Mouse (Mus musculus): ENCODE measurements at regions not wholly inside any gene's neighbourhood (a gene's known extent, or its start where the extent isn't known, plus 50 kb on each side); places are given as distances from the start of the nearest gene placed in this dataset.

DNA sequence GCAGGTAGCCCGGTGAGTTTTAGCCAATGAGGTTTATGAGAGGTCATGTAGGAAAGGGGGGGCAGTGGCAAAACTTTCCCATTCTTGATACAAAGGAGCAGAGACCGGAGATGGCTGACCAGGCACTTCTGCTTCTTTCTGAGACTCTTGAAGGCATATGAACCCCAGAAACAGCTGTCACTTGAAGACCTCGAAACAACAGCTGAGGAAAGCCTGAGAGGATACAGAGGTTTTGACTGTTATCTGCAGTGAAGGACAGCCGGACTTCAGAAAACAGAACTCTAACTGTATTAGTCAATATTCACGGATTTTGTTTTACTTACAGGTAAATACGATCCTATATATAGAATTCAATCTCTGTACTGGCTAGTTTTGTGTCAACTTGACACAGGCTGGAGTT, 50.0 kb upstream of the Tiparp start:
- DNase-seq, result no peak

DNA sequence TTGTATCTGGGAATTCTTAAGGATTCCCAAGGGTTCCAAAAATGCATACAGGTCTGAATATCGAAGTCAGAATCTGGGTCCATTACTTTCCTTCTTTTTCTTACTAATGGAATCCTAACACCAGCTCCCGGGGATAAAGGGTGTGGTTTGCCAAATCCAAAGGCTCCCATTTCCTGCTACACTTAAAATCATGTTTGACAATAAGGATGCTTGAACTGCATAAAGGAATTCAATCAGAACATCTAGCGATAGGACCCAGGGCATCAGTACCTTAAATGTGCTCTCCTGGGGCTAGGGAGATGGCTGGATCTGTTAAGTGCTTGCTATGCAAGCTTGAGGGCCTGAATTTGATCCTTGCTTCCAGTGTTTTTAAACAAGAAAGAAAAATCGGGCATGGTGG, 51.1 kb upstream of the Tiparp start:
- DNase-seq, result no peak

DNA sequence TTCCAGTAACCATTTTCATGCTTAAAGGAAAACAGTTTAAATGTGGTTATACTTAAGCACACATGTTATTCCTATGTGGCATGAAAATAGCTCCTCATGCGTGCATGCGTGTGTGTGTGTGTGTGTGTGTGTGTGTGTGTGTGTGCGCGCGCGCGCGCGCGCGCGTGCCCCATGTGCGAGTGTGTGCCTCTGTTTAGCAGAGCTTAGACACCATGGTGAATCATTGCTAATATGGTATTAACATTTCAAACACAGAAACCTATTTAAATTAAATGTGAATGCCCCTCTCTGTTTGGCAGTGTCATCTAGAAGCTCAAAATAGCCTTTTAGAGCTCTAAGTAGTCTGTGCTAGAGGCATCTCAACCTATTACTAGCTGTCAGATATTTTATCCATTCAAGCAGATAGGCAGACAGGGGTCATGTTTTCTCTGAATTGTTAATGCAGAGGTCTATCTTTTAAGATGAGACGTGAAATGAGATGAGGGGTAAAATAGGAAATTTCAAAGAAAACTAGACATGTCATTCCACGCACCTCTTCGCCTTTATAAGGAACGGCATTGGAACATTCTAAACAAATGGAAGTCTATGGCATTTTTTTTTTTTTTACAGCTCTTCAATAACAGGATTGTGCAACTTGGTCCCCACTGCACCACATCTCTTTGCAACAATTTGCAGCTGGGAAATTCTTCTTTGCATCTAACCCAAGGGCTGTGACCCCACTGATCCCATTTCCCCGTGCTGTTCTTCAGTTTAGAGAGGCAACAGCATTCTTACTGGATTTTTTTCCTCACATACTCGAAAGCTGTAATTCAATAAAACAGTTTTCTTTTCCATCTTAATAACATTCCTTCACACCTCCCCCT, 51.9 kb upstream of the Tiparp start:
- no peak for DNase-seq

DNA sequence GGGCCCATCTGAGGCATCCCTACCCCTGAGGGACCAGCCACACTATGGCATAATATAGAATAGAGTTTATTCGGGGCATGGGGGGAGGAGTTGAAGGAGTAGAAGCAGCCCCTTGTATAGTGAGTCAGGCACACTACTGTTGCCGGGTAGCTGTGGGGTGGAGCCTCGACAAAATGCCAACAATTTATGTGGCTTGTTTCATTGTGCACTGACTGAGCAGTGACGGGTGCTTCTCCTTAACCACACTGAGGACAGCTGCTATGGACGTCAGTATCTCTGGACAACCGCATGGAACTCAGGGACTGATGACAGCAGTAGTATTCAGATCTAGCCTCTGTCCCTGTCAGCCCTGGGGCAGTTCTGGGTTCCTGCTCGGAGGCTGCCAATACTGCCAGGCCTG, 53.6 kb upstream of the Tiparp start:
- no peak for DNase-seq

DNA sequence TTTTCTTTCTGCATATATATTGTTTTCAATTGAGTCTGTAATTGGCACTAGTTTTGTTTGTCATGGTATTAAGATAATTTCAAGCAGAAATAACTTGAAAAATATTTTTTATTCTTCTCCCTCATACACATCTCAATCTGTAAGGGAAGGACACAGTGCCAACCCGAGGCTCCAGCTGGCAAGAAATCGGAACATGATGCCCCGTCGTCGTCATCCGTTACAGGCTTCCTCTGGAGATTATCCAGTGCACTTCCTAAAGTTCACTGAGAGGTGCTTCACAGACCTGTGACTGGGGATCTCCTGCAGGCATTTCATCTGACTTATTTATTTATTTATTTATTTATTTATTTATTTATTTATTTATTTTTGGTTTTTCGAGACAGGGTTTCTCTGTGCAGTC, 56.4 kb upstream of the Tiparp start:
- DNase-seq, result no peak

DNA sequence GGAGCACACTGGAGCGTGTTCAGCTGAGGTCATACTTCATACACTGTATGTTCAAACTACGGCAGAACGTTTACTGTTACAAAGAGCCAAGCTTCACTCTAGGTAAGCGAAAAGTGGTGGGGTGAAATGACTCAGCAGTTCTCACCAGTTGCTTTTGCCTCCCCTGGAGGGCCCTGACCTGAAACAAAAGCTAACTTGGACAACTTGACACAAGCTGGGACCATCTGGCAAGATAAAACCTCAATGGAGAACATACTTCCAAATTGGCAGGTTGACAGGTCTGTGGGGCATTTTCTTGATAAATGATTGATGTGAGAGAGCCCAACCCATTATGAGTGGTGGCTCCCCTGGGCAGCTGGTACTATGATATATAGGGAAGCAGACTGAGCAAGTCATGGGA, 59.0 kb upstream of the Tiparp start:
- peak; percentile 7 for DNase-seq

DNA sequence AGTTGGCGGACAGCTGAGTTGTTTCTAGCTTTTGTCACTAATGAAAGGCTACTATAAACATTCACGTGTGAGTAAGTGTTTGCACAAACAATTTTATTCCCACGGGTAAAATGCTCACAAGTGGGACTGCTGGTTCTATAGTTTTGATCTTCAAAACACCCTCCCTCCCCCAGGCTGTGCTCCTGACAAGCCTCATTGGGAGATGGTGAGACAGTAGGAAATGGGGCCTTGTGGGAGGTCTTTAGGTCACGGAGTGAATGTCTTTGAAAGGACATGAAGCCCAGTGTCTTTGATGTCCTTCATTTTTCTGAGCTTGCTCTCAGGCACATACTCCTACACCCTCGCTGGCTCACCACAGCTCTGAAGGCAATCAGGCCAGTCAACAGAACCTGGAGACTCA, 63.4 kb upstream of the Tiparp start:
- DNase-seq, result no peak

DNA sequence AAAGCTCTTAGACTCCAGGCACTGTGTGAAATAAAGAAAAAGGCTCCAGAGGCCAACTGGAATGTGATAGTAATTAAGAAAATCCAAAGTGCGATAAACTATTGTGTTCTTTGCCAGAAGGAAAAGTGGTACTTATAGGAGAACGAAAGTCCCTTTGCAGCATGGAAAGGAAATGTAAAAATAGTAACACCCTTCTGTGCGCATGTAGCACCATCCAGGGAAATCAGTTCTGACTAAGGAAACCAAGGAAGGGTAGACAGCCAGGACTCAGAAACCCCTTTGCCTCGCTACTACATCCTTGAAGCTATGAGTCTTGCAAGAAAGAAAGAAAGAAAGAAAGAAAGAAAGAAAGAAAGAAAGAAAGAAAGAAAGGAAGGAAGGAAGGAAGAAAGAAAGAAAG, 67.3 kb upstream of the Tiparp start:
- no peak for DNase-seq

DNA sequence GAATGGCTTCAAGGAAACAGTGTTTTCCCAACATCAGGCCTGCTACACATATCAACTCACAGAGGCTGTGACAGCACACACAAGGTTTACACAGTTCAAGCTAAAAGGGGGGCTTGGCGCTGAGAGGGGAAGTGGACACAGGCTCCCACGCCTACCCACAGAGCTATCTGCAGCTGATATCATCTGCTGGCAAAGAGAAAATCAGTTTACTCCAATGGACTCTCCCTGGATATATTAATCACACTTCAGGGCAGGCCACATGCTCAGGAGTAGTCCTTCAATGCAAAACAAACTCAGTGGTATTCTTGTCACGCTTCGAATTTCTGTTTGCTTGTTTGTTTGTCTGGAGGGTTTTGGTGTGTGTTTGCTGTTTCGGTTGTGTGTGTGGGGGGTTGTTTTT, 67.3 kb upstream of the Ssr3 start:
- DNase-seq, result no peak

DNA sequence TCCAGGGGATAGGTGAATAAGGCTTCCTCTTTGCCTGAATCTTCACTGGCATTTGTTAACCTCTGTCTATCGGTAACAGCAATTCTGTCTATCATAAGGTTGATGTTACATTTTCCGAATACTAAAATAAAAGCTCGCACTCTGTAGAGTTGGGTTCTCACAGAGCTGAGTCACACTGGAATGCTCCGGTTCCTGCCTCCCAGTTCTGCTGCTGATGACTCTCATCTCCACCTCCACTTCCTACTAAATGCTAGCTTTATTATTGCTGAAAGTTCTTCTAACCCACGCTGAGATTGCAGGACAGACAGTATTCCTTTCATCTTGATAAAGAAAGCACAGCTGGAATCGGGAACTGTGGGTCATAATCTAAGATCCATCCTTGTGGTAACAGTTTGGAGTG, 65.5 kb upstream of the Ssr3 start:
- no peak for DNase-seq

DNA sequence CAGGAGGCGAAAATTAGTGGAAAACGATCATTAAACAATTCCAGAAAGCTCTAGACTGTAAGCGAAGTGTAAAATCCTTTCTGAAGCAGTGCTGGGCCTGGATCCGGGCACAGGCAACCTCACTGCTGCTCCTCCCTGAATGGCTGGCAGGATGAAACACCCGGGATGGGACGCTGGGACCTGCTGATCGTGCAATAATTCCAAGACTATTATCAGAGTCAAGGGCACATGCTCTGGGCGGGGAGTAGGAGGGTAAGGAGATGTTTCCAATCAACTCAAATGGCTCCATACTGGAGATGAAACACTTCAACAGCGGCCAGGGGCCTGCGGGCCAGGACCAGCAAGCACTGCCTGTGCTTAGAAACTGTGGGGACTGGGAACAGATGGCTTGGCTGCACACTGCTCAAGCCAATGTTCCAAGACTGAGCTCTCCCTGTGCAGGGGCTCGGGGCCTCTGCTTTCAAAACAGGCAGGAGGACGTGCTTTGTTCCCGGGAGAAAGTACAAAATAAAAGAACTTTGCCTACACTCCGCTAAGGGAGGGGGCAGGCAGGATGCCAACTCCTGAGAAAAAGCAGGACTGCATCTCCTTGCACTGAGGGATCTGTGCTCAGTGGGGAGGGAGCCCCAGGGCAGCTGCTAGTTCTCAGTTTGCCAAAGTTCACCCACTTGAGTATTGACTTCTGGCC, 63.3 kb upstream of the Ssr3 start:
- peak; percentile 89 for DNase-seq

DNA sequence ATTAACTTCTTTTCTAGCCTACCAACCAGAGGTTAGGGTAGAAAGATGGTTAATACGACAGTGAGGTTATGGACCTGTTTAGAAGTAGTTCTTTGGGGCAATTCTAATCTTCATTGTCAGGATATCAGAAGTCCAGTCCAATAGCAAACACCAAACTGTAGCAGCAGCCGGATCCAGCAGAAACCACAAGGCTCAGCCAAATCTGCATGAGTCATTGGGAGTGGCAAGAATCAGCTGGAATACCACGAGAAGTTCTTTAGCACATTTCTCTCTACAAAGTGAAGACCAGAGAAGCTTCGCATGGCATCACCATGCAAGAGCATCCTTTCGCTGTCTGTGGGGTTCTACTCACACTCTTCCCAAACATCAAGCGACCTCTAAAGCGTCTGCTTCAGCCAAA, 61.9 kb upstream of the Ssr3 start:
- DNase-seq, result no peak

DNA sequence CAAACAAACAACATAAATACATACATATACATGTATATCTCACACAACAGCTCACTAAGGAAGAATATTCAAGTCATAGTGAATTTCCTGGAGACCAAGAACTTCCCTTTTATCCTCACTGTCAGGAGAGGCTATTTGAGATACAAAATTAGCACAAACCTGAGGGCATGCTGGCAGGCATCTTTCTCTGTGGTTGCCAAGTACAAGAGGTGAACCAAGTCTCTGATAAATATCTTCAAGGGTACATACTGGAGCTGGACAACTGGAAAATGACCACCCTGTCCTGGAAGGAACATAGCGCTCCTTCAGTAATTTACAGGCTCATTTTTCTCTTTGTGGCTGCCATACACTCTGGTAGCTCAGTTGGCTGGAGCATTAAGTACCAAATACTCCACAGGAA, 56.8 kb upstream of the Ssr3 start:
- no peak for DNase-seq

DNA sequence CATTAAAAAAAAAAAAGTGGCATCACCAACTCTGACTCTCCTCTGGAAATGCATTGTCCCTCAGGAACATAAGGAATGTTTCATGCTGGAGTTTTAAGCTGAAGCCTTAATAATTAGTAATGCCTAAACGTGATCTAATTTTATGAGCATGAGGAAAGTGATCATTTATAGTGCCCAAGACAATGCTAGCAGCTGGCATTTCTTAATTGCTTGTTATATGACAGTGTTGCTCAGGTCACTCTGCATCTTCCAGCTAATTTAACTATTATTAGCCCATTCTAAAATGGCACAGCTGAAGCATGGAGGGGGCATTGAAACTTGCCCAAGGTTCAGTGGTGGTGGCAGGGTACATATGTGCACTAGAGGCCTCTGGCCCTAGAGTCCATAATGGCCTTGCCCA, 51.3 kb upstream of the Ssr3 start:
- DNase-seq, result no peak

DNA sequence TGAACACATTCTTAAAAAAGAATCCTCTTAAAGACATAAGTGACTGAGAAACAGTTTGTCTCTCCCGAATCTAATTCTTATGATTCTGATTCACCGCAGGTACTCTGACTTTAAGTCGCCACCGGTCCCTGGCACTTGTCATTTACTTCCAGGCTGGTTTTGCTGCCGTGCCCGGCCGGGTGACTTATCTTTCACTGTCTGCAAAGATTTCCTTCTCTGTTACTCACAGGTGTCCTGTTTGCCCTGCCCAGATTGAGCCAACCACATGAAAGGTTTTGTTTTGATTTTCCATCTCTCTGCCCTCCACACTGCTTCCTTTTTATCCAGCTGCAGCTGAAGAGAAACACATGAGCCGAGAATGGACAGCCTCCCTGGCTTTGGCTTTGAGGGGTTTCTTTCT, 50.5 kb upstream of the Ssr3 start:
- DNase-seq, result no peak

DNA sequence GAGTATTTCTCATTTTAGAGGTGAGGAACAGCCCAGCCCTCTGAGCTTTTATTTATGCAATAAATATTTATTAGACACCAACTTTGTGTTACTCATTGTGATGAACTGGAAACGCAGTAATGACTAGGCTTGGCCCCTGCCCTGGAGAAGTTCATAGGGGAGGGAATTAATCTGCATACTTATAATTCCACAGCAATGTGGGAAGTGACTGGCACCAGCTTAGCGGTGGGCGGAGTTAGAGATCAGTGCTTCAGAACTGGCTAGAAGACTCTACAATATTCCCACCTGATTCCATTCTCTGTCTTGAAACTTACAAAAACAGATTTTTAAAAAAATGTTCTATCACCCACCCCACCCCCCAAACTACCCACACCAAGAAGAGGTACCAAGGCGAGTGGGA, 49.8 kb upstream of the Ssr3 start:
- peak; percentile 50 for DNase-seq
